Mouse (Mus musculus): Measurements from ENCODE around the gene Actb. TPM values are rescaled to one million over a fixed set of nuclear protein-coding genes. Genes with fewer than 3 reads are reported as not detected.
"Not testable (repeated sequence)": the region's sequence is repeated elsewhere in the genome, so short reads cannot be mapped to it uniquely, and the experiment has no call there.

Gene Actb
- polyA plus RNA-seq, 1 experiment from 2014 or later = 14,549 TPM

DNA sequence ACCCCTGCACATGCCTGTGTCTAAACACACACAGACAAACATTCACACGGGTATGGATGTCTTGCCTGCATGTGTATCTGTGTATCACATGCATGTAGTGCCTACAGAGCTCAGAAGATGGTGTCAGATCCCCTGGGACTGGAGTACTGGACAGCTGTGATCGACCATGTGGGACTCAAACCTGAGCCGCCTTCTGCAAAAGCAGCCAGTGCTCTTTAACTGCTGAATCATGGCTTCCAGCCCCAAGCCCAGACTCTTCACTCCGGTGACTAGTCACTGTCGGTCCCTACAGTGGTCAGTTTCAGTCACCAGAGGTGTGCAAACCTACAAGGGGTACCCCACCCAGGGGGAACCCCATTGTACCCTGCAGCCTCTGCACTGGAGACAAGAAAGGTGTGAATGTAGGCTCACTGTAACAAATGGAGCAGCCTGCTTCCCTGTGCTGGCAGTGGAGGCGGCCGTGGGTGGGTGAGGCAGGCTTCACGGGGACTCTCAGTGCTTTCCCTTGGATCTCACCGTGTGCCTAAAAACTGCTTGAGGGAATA lies 7.4 kb downstream of the Actb start:
- no peak overlapping the region for H3K9ac ChIP-seq
- DNase-seq (ENCODE audit: low spot score) (no peak), ATAC-seq (ENCODE audit: low FRiP score) (no peak)
- no peak overlapping the region for H3K27ac ChIP-seq
- H3K27me3 ChIP-seq (ENCODE audit: control insufficient read depth, insufficient read depth, low read length) = no peaks in the 10 kb centered on the region
- peaks cover 60% of the 10 kb centered on the region for H3K36me3 ChIP-seq (replicated peaks; ENCODE audit: control insufficient read depth, insufficient read depth)
- peaks cover 33% of the 10 kb centered on the region for H3K4me1 ChIP-seq (replicated peaks; ENCODE audit: control insufficient read depth, insufficient read depth, low read length)
- WGBS = 87% methylated on average over 9 of the region's 9 CpGs
- H3K4me3 ChIP-seq (replicated peaks; ENCODE audit: low read length) = no peak overlapping the region
- no peaks in the 10 kb centered on the region for H3K9me3 ChIP-seq (ENCODE audit: control insufficient read depth, low read length)
- no peak overlapping the region for H3K4me2 ChIP-seq (replicated peaks)

DNA sequence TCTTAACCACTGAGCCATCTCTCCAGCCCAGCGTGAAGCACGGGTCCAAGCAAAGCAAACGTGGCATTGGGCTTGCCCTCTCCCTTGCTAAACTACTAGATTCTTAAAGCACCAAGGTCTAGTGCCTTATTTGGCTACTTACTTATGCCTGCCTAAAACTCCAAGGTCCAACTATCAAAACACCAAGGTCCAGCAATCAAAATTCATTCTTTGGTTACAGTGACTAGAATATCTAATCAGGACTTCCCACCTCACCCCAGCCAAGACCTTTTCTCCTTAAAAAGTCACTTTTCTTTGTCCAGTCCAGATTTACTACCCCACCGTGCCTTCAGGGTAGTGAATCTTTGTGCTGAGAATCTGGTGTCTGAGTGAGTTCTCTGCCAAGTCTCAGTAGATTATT lies 8.2 kb downstream of the Actb start:
- Histone ChIP-seq H3K4me1 (replicated peaks; ENCODE audit: control insufficient read depth, insufficient read depth, low read length) (peaks cover 32% of the 10 kb centered on the region), H3K27ac (no peak overlapping the region), H3K9ac (no peak overlapping the region), H3K36me3 (replicated peaks; ENCODE audit: control insufficient read depth, insufficient read depth) (peaks cover 52% of the 10 kb centered on the region), H3K4me3 (replicated peaks; ENCODE audit: low read length) (no peak overlapping the region), H3K9me3 (ENCODE audit: control insufficient read depth, low read length) (no peaks in the 10 kb centered on the region), H3K27me3 (ENCODE audit: control insufficient read depth, insufficient read depth, low read length) (no peaks in the 10 kb centered on the region), H3K4me2 (replicated peaks) (no peak overlapping the region)
- ATAC-seq (ENCODE audit: low FRiP score) = no peak
- no peak for DNase-seq (ENCODE audit: low spot score)
- 89% methylated on average over 4 of the region's 4 CpGs for WGBS

DNA sequence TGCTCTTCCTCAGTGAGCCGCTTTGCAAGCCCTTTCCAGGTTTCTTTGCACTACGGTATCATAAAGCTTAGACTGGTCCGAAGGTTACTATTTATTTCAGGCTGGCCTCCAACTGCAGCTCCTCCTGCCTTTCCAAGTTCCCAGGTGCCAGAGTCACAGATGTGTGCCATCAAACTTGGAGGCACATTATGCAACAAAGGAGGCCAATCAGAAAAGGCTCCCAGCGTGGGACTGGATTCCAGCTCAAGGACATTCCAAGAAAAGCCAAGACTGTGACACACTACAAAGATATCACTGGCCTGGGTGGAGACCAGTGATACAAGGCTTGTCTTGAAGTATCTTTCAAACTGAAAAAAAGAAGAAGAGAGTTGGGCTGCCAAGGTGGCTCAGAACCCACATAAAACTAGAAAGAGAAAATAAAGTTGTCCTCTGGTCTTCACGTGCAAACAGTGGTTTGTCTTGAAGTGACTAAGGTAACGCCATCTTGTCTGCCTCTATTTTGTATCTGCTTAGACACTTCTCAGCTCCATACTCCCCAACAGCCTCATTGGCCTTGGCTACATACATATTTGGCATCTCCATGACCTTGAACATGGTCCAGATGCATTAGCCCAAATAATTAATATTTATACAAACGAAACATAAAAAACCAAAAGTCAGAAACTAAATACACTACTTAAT lies 8.8 kb downstream of the Actb start:
- Histone ChIP-seq H3K4me1 (replicated peaks; ENCODE audit: control insufficient read depth, insufficient read depth, low read length) (peaks cover 28% of the 10 kb centered on the region), H3K4me3 (replicated peaks; ENCODE audit: low read length) (no peak overlapping the region), H3K27me3 (ENCODE audit: control insufficient read depth, insufficient read depth, low read length) (no peaks in the 10 kb centered on the region), H3K9me3 (ENCODE audit: control insufficient read depth, low read length) (no peaks in the 10 kb centered on the region), H3K36me3 (replicated peaks; ENCODE audit: control insufficient read depth, insufficient read depth) (peaks cover 46% of the 10 kb centered on the region), H3K9ac (no peak overlapping the region), H3K27ac (no peak overlapping the region), H3K4me2 (replicated peaks) (no peak overlapping the region)
- DNase-seq (ENCODE audit: low spot score) (no peak), ATAC-seq (ENCODE audit: low FRiP score) (no peak)
- 95% methylated on average over 7 of the region's 7 CpGs for WGBS

DNA sequence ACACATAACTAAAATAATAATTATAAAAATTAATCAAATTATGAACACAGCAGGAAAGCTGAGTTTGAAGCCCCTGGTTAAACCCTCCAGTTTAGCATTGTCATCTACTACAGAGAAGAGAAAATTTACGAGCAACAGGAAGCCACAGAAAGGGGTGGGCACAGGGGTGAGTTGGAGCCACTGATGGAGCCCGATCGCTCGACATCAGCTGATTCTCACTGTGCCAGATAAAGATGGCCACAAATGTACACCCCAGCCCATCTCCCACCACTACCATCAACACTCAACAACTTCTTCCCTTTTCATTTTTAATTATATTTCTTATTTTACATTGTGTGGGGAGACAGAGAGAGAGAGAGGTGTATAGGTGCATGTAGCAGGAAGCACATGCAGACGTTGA lies 9.8 kb downstream of the Actb start:
- Histone ChIP-seq H3K4me1 (replicated peaks; ENCODE audit: control insufficient read depth, insufficient read depth, low read length) (peaks cover 20% of the 10 kb centered on the region), H3K9ac (no peak overlapping the region), H3K4me2 (replicated peaks) (no peak overlapping the region), H3K36me3 (replicated peaks; ENCODE audit: control insufficient read depth, insufficient read depth) (peaks cover 36% of the 10 kb centered on the region), H3K27ac (no peak overlapping the region), H3K9me3 (ENCODE audit: control insufficient read depth, low read length) (no peaks in the 10 kb centered on the region), H3K27me3 (ENCODE audit: control insufficient read depth, insufficient read depth, low read length) (no peaks in the 10 kb centered on the region), H3K4me3 (replicated peaks; ENCODE audit: low read length) (no peak overlapping the region)
- DNase-seq (ENCODE audit: low spot score) (no peak), ATAC-seq (ENCODE audit: low FRiP score) (no peak)
- 85% methylated on average over 5 of the region's 5 CpGs for WGBS

DNA sequence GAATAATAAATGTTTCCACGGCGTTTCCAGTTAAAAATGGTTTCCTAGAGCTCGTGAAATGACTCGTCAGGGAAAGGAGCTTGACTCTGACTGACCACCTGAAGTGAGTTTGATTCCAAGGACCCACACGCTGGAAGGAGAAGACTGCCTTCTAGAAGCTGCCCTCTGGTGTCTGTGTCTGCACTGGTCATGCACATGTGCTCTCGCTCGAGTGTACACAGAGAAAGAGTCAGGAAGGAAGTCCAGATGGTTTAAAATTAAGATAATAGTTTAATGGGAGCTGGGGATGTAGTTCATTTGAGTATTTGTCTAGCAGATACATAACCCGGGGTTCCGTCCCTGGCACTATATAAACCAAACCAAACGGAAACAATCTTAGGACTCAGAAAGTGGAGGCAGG lies 10.4 kb downstream of the Actb start:
- ATAC-seq (ENCODE audit: low FRiP score) (no peak), DNase-seq (ENCODE audit: low spot score) (no peak)
- Histone ChIP-seq H3K36me3 (replicated peaks; ENCODE audit: control insufficient read depth, insufficient read depth) (peaks cover 31% of the 10 kb centered on the region), H3K4me3 (replicated peaks; ENCODE audit: low read length) (no peak overlapping the region), H3K9ac (no peak overlapping the region), H3K4me2 (replicated peaks) (peak overlapping the region; percentile 70; the same call in 1 of the 2 replicates), H3K4me1 (replicated peaks; ENCODE audit: control insufficient read depth, insufficient read depth, low read length) (peaks cover 20% of the 10 kb centered on the region), H3K9me3 (ENCODE audit: control insufficient read depth, low read length) (no peaks in the 10 kb centered on the region), H3K27me3 (ENCODE audit: control insufficient read depth, insufficient read depth, low read length) (no peaks in the 10 kb centered on the region), H3K27ac (no peak overlapping the region)
- 85% methylated on average over 10 of the region's 10 CpGs for WGBS

GRCm38 (mm10) chr5:142894918-142895613 lies 11.5 kb downstream of the Actb start, which contains the start of gene Fbxl18:
Gene Fbxl18, minus strand, starts transcription at chr5:142895421.
- H3K9ac ChIP-seq = peak within 1 kb of the TSS; percentile 91
- DNase-seq (ENCODE audit: low spot score) = peak; percentile 91

DNA sequence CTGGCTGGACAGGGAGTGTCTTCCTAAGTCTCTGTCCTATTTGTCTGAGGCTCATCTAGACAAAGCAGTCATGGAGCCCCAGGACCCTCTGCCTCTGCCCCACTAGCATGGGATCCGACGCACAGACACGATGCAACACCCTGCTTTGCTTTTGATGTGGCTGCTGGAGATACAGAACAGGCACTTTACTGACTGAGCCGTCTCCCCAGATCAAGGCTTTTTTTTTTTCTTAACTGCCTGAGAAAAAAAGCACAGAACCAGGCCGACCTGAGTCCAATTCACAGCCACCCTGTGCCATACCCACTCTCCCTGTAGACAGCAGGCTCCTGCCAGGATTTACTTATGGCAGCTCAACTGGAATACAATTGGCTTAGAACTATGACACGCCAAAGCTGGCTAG lies 15.2 kb downstream of the Actb start:
- Histone ChIP-seq H3K4me3 (replicated peaks; ENCODE audit: low read length) (no peak overlapping the region), H3K27me3 (ENCODE audit: control insufficient read depth, insufficient read depth, low read length) (no peaks in the 10 kb centered on the region), H3K4me2 (replicated peaks) (no peak overlapping the region), H3K36me3 (replicated peaks; ENCODE audit: control insufficient read depth, insufficient read depth) (peaks cover 17% of the 10 kb centered on the region), H3K27ac (no peak overlapping the region), H3K4me1 (replicated peaks; ENCODE audit: control insufficient read depth, insufficient read depth, low read length) (peaks cover 20% of the 10 kb centered on the region), H3K9me3 (ENCODE audit: control insufficient read depth, low read length) (no peaks in the 10 kb centered on the region), H3K9ac (no peak overlapping the region)
- ATAC-seq (ENCODE audit: low FRiP score) (no peak), DNase-seq (ENCODE audit: low spot score) (no peak)
- WGBS = 93% methylated on average over 6 of the region's 6 CpGs

More at GRCm38 (mm10) chr5:142894918-142895613, 11.5 kb downstream of the Actb start, which contains the start of gene Fbxl18:
- Histone ChIP-seq H3K9me3 (ENCODE audit: control insufficient read depth, low read length) (no peaks in the 10 kb centered on the region), H3K4me2 (replicated peaks) (peak within 1 kb of the TSS; percentile 70), H3K4me3 (replicated peaks; ENCODE audit: low read length) (peak within 1 kb of the TSS; percentile 82), H3K4me1 (replicated peaks; ENCODE audit: control insufficient read depth, insufficient read depth, low read length) (peaks cover 20% of the 10 kb centered on the region), H3K27ac (peak within 1 kb of the TSS; percentile 88), H3K36me3 (replicated peaks; ENCODE audit: control insufficient read depth, insufficient read depth) (peaks cover 19% of the 10 kb centered on the region), H3K27me3 (ENCODE audit: control insufficient read depth, insufficient read depth, low read length) (no peaks in the 10 kb centered on the region)
- WGBS = under 1% methylated on average over 40 of the region's 40 CpGs
- ATAC-seq (ENCODE audit: low FRiP score) = peak; percentile 95

GRCm38 (mm10) chr5:142887533-142887932 lies 19.0 kb downstream of the Actb start:
- H3K9me3 ChIP-seq (ENCODE audit: control insufficient read depth, low read length); H3K4me2 ChIP-seq (replicated peaks); ATAC-seq (ENCODE audit: low FRiP score); DNase-seq (ENCODE audit: low spot score); H3K27ac ChIP-seq; H3K9ac ChIP-seq; H3K27me3 ChIP-seq (ENCODE audit: control insufficient read depth, insufficient read depth, low read length); H3K4me3 ChIP-seq (replicated peaks; ENCODE audit: low read length); H3K4me1 ChIP-seq (replicated peaks; ENCODE audit: control insufficient read depth, insufficient read depth, low read length): not testable (repeated sequence)
- WGBS = 92% methylated on average over 3 of the region's 3 CpGs
- H3K36me3 ChIP-seq (replicated peaks; ENCODE audit: control insufficient read depth, insufficient read depth) = peaks cover 49% of the 10 kb centered on the region

DNA sequence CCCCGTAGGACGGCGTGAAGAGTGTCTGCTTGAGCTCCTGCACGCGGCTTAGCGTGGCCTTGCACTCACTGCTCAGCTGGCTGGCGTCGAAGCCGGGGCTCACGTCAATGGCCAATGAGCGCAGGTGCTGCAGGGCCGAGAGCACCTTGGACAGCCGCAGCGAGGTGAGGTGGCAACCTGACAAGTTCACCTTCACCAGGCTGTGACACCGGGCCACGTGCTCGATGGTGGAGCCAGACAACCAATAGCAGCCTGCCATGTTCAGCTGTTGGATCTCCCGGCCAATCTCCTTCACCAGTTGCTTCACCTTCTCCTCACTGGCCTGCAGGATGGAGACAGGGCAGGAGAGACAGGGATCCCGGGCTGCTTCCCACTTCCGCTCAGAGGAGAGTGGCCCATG lies 19.8 kb downstream of the Actb start:
- DNase-seq (ENCODE audit: low spot score) (no peak), ATAC-seq (ENCODE audit: low FRiP score) (no peak)
- Histone ChIP-seq H3K27me3 (ENCODE audit: control insufficient read depth, insufficient read depth, low read length) (no peaks in the 10 kb centered on the region), H3K4me1 (replicated peaks; ENCODE audit: control insufficient read depth, insufficient read depth, low read length) (no peaks in the 10 kb centered on the region), H3K4me2 (replicated peaks) (no peak overlapping the region), H3K27ac (no peak overlapping the region), H3K36me3 (replicated peaks; ENCODE audit: control insufficient read depth, insufficient read depth) (peaks cover 49% of the 10 kb centered on the region), H3K9me3 (ENCODE audit: control insufficient read depth, low read length) (no peaks in the 10 kb centered on the region), H3K4me3 (replicated peaks; ENCODE audit: low read length) (no peak overlapping the region), H3K9ac (no peak overlapping the region)
- WGBS = 94% methylated on average over 20 of the region's 20 CpGs

Measured in hindbrain, embryonic 14.5 days (tissue).